Mouse (Mus musculus) kidney, adult 9 months (tissue): ENCODE data around the gene Ralgds.
"Not testable (repeated sequence)": the region's sequence is repeated elsewhere in the genome, so short reads cannot be mapped to it uniquely, and the experiment has no call there.

ENCODE experiments used
- DNase-seq: peaks from one replicate; pipeline ENCODE4 v3.0.0; 2022

The Ralgds gene

GRCm38 (mm10) chr2:28506291-28506690 lies 6.6 kb upstream of the Ralgds start:
- no peak for DNase-seq

GRCm38 (mm10) chr2:28511600-28511999 lies 1.3 kb upstream of the Ralgds start:
- not testable (repeated sequence) for DNase-seq

GRCm38 (mm10) chr2:28513431-28514370 lies 776 bp downstream of the Ralgds start:
- no peak for DNase-seq

- peak; percentile 83 for DNase-seq
Measured at GRCm38 (mm10) chr2:28514489-28514888, 1.6 kb downstream of the Ralgds start.

- DNase-seq: peak; percentile 91
Measured at GRCm38 (mm10) chr2:28517206-28517909, 4.4 kb downstream of the Ralgds start.

- DNase-seq: no peak
Measured at GRCm38 (mm10) chr2:28518231-28518630, 5.3 kb downstream of the Ralgds start.

- DNase-seq: no peak
Measured at GRCm38 (mm10) chr2:28520581-28520980, 7.7 kb downstream of the Ralgds start.

GRCm38 (mm10) chr2:28521571-28522151 lies 8.7 kb downstream of the Ralgds start:
- DNase-seq: no peak

- DNase-seq: peak; percentile 74
Measured at GRCm38 (mm10) chr2:28522166-28522565, 9.2 kb downstream of the Ralgds start.

GRCm38 (mm10) chr2:28523643-28524117 lies 10.8 kb downstream of the Ralgds start:
- DNase-seq: peak; percentile 95

GRCm38 (mm10) chr2:28524406-28524805 lies 11.5 kb downstream of the Ralgds start:
- DNase-seq: no peak

- peak; percentile 69 for DNase-seq
Measured at GRCm38 (mm10) chr2:28525219-28525942, 12.5 kb downstream of the Ralgds start.

- no peak for DNase-seq
Measured at GRCm38 (mm10) chr2:28525943-28526876, 13.3 kb downstream of the Ralgds start.

- no peak for DNase-seq
Measured at GRCm38 (mm10) chr2:28527436-28528353, 14.8 kb downstream of the Ralgds start.

- DNase-seq: no peak
Measured at GRCm38 (mm10) chr2:28528354-28528730, 15.4 kb downstream of the Ralgds start.

- no peak for DNase-seq
Measured at GRCm38 (mm10) chr2:28529856-28530255, 16.9 kb downstream of the Ralgds start.

GRCm38 (mm10) chr2:28530311-28530710 lies 17.4 kb downstream of the Ralgds start:
- DNase-seq: no peak

- DNase-seq: peak; percentile 89
Measured at GRCm38 (mm10) chr2:28532938-28533771, 20.2 kb downstream of the Ralgds start.

- no peak for DNase-seq
Measured at GRCm38 (mm10) chr2:28533901-28534435, 21.0 kb downstream of the Ralgds start.
